Mouse (Mus musculus): ENCODE data around the gene Agap2.
"Not testable (repeated sequence)": the region's sequence is repeated elsewhere in the genome, so short reads cannot be mapped to it uniquely, and the experiment has no call there.

Agap2 gene

DNA sequence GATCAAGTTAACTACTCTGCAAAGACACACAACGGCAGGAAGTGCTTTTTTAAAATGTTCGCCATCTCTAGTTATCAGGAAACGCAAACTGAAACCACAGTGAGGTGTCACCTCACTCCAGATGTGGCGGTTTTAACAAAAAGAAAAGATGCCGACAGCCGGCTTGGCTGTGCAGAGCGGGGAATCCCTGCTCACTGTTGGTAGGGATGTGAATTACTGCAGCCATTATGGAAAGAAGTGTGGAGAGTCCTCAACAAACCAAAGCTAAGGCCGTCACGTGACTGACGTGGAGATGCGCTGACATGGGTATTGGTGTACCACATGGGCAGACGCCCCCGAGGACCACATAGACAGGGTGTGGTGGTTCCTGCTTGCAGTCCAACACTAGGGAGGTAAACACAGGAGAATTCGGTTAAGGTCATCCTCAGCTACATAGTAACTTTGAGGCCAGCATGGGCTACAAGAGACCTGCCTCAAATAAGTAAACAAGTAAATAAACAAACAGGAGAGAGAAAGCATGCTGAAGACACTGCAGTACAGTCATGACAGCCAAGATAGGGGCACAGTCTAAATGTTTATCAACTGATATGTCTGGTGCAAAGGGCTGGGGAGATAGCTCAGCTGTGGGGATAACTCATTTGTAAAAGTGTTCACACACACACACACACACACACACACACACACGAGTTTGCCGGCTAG is 32.6 kb downstream of the Agap2 start:
- DNase-seq = peak; percentile 39

DNA sequence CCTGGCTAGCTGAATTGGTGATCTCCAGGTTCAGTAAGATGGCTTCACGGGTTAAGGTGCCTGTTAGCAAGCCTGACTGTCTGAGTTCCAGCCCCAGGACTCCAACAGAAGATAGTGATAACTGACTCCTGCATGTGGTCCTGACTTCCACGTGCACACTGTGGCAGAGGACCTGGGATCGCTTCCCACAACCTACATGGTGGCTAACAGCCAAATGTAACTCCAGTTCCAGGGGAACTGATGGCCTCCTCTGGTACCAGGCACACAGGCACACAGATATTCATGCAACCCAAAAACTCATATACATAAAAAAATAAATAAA is 33.1 kb downstream of the Agap2 start:
- no peak for DNase-seq

DNA sequence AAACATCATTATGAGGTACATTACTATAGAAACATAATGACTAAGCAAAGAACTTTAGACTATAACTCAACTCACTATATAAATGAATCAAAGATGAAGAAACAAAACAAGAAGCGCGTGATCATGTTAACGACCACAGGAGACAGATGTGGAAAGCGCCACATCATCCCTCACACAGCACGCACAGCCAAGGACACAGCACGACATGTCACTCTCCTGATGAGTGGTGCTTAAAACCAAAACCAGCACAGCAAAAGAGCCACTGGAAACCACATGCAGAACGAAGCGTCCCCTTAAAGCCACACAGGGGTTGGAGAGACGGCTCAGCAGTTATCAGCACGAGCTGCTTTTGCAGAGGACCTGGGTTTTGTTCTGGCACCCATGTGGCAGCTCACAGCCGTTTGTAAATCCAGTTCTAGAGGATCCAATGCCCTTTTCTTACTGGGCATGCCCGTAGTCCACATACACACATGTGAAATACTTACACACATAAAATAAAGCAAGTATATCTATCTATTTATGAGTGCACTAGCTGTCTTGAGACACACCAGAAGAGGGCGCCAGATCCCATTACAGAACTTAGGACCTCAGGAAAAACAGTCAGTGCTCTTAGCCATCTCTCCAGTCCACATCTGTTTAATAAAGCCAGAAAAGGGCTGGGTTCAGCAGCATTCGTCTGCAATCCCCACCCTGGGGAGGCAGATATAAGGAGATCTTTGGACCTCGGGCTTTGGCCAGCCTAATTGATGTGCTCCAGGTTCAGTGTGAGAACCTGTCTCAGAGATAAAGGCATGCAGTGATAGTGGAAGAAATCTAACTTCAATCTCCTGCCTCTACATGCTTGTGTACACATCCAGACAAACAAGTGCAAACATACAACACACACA is 36.2 kb downstream of the Agap2 start:
- DNase-seq = no peak

GRCm38 (mm10) chr10:127114408-127114807 is 39.3 kb downstream of the Agap2 start:
- no peak for DNase-seq

GRCm38 (mm10) chr10:127115068-127115467 is 40.0 kb downstream of the Agap2 start:
- DNase-seq = no peak

DNA sequence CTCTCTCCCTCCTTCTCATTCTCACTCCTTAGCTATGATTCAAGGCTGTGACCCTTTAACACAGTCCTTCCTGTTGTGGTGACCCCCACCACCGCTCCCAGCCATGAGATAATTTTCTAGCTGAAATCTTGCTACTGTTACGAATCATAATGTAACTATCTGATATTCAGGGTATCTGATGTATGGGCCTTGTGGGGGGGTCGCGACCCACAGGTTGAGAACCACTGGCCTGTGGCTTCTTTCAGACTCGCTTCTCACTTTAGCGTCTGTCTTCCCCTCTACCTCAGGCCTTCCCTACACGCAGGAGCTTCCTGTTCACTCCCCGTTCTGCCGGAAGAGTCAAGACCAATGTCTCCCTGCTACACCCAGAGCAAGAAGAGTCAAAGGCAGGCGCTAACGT is 43.4 kb downstream of the Agap2 start:
- DNase-seq = no peak

DNA sequence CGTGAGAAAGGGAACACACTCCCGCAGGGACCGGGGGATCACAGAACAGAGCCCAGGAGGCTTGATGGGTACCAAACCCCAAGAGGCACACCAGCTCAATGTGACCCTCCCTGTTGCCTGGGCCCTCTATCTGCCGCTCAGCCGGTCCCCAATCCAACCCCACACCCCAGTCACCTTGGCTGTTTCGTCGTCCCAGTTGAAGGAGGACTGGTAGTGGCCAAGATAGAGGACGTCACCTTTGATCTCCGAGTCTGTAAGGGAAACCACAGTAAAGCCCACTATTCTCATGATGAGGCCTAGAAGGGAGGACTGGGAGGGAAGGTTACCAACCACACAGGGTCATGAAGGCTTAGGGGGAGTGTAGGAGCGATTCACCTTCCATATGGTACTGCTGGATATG is 44.1 kb downstream of the Agap2 start:
- no peak for DNase-seq

- no peak for DNase-seq
Observed at GRCm38 (mm10) chr10:127120301-127121065, 45.4 kb downstream of the Agap2 start.

GRCm38 (mm10) chr10:127121066-127121477 is 46.0 kb downstream of the Agap2 start, which contains the start of gene Os9:
Gene Os9, minus strand, starts transcription at chr10:127121131.
- peak; percentile 96 for DNase-seq

DNA sequence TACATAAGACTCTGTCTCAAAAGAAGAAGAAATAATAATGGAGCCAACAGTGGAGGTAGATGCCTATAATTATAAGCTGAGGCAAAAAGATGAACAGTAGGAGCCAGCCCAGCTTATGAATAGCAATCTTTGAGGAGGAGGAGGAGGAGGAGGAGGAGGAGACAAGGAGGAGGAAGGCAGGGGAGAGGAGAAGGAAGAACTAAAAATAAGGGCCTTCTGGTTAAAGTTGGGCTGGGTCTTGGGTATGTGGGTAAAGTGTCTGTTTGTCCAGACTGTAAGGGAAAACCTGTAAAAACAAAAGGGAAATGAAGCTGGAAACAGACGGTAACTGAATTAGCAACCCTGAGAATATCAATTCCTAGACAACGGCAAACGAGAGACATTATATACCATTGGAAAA is 46.9 kb downstream of the Agap2 start:
- no peak for DNase-seq

GRCm38 (mm10) chr10:127122784-127123435 is 47.8 kb downstream of the Agap2 start:
- peak; percentile 90 for DNase-seq

GRCm38 (mm10) chr10:127123436-127123805 is 48.3 kb downstream of the Agap2 start:
- peak; percentile 82 for DNase-seq

DNA sequence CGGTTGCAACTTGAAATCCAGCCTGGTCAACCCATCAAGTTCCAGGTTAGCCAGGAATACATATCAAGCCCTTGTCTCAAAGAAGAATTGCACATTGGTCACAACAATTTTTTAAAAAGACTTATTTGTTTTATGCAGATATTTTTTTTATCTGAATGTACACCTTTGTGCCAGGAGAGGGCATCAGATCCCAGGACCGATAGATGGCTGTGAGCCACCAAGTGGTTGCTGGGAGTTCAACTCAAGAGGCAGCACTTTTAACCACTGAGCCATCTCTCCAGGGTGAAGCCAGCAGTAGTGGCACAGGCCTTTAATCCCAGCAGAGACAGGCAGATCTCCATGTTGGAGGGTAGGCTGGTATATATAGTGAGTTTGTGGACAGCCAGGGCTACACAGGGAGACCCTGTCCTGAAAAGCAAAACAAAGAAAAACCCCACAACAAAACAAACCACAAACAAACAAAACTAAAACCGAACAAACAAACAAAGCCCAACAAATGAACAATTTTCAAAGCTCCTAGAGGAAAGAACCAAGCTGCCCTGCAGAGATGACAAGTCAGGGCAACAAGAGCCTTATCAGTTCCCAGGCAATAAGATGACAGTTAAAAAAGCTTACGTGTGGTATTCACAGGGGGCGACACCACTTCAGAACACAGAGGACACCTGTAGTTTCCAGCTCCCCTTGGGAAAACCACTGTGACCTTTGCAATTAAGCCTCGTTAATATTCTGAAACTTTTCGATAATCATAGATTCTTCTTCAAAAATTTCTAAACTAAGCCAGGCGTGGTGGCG is 50.3 kb downstream of the Agap2 start:
- DNase-seq = peak; percentile 41

- DNase-seq = peak; percentile 18
Observed at GRCm38 (mm10) chr10:127126579-127126978, 51.5 kb downstream of the Agap2 start.

DNA sequence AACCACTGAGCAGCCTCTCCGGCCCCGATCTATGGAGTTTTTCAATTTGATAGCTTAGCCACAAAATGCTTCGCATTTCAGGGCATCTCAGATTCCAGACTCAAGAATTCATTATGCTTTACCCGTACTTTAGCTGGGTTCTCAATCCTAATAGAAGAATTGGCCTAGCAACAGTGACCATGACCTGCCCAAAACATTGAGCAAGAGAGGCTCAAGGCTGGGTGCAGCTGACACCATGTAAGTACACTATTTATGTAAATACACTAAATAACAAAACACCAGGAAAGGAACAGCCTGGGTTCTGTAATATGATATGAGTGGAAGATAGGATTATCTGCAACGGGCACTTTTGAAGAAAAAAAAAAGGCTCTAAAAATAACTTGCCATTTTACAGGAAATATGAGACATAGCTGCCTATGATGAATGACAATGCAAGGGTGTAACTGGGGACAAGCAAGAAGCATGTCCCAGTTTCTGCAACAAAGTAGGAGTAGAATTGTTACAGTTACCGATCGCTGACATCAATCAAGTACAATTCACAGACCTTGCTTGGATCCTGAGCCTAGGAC is 52.7 kb downstream of the Agap2 start:
- DNase-seq = no peak

GRCm38 (mm10) chr10:127129431-127129830 is 54.3 kb downstream of the Agap2 start:
- no peak for DNase-seq

GRCm38 (mm10) chr10:127132469-127132868 is 57.4 kb downstream of the Agap2 start:
- no peak for DNase-seq

GRCm38 (mm10) chr10:127134394-127135035 is 59.4 kb downstream of the Agap2 start:
- DNase-seq = not testable (repeated sequence)

- peak; percentile 79 for DNase-seq
Observed at GRCm38 (mm10) chr10:127135118-127135836, 60.2 kb downstream of the Agap2 start.

- no peak for DNase-seq
Observed at GRCm38 (mm10) chr10:127136510-127136909, 61.4 kb downstream of the Agap2 start.

Data from liver (tissue).